26 mouse cellular contexts compared by ENCODE assay signal in genomic region chr4:137345112-137345511, GRCm38 (mm10). TPM values are rescaled to one million over a fixed set of nuclear protein-coding genes. Genes with fewer than 3 reads are reported as not detected.
A peak's percentile ranks its signal among the peaks of the same experiment; 100 is the strongest.
DNase-seq lines count a peak whose midpoint lies in the region; ATAC-seq and TF ChIP-seq lines count a peak whose summit lies in the region.
"Had no signal": no experiment of that assay in that cellular context is flagged by ENCODE, and none has a peak within 500 bp of the region (broad histone marks: within the 10 kb centered on the region; RNA-seq: fewer than 3 reads in every experiment).

No protein-coding gene starts in this region.

- H3K27me3 ChIP-seq in MEL (ENCODE audit: control insufficient read depth in 1 of 2, insufficient read depth in 2 of 2, low read length in 2 of 2) = no peaks in the 10 kb centered on the region
- H3K27me3 ChIP-seq in small intestine, adult 2 months (ENCODE audit: control insufficient read depth, insufficient read depth, low read length) = no peaks in the 10 kb centered on the region
- H3K27me3 ChIP-seq in intestine, embryonic 16.5 days (replicated peaks; ENCODE audit: control insufficient read depth, insufficient read depth, low read length) = no peaks in the 10 kb centered on the region
- no peaks in the 10 kb centered on the region for H3K27me3 ChIP-seq in midbrain, embryonic 15.5 days (replicated peaks)
- H3K27me3 ChIP-seq: CH12.LX; embryonic facial prominence, embryonic 15.5 days; forebrain, embryonic 15.5 days; heart, embryonic 13.5 days; hindbrain, embryonic 13.5 days; limb, embryonic 12.5 days; midbrain, embryonic 13.5 days had no signal

- intact Hi-C loops in left cerebral cortex, postnatal 14 days (cut with DNase I) = no loop called here

- TF ChIP-seq POLR2A in MEL (IDR thresholded peaks at IDR 0.05; ENCODE audit: control insufficient read depth in 1 of 2, insufficient read depth in 1 of 2, low read depth in 1 of 2, low read length in 2 of 2, poor library complexity in 1 of 2) = no peak
- no peak for TF ChIP-seq POLR2A in embryonic fibroblast, embryonic 13.5 days (IDR thresholded peaks at IDR 0.05; ENCODE audit: low read depth, low read length)
- TF ChIP-seq POLR2A in small intestine, adult 2 months (IDR thresholded peaks at IDR 0.05; ENCODE audit: low read depth, low read length) = no peak

- peaks cover 18 to 32% of the 10 kb centered on the region in 2 experiments for H3K4me1 ChIP-seq in MEL (ENCODE audit: control insufficient read depth in 1 of 2, insufficient read depth in 2 of 2, low read length in 2 of 2)
- H3K4me1 ChIP-seq in embryonic fibroblast, embryonic 13.5 days (ENCODE audit: control insufficient read depth, insufficient read depth, low read length) = peaks cover 23% of the 10 kb centered on the region
- peaks cover 22% of the 10 kb centered on the region; the same call in 1 of the 2 replicates for H3K4me1 ChIP-seq in small intestine, adult 2 months (ENCODE audit: control insufficient read depth, insufficient read depth, insufficient read length, low read length)
- 0 out of 2 replicates have a peak, but pooled peaks cover 9% of the 10 kb centered on the region for H3K4me1 ChIP-seq in intestine, embryonic 16.5 days (ENCODE audit: control insufficient read depth, insufficient read depth, low read length)
- H3K4me1 ChIP-seq in midbrain, embryonic 15.5 days = no peaks in the 10 kb centered on the region
- H3K4me1 ChIP-seq: limb, embryonic 12.5 days; midbrain, embryonic 13.5 days had no signal

- peak; percentile 61 for DNase-seq in CD4-positive helper T cell, adult 2 months (ENCODE audit: low read depth, low spot score)
- DNase-seq in MEL (ENCODE audit: low read depth, low spot score) = peak; percentile 60
- DNase-seq in left cerebral cortex, postnatal 14 days (ENCODE audit: low spot score in 2 of 2) = no peak
- DNase-seq: adrenal gland, postnatal 25 days; cerebellum, adult 9-10 months; gastrocnemius, postnatal 14 days; heart, adult 2 months; heart, postnatal 14 days; kidney, adult 9 months; kidney, postnatal 14 days; lung, postnatal 10 days had no signal

- no peak for TF ChIP-seq CTCF in MEL (IDR thresholded peaks at IDR 0.05 in 2 of 3, conservative IDR thresholded peaks at IDR 0.05 in 1 of 3; ENCODE audit: control insufficient read depth in 1 of 3, insufficient read depth in 1 of 3, low read depth in 2 of 3, low read length in 3 of 3, poor library complexity in 1 of 3, severe bottlenecking in 1 of 3)
- no peak for TF ChIP-seq CTCF in embryonic fibroblast, embryonic 13.5 days (IDR thresholded peaks at IDR 0.05; ENCODE audit: borderline replicate concordance, insufficient read depth, low read length)
- TF ChIP-seq CTCF in small intestine, adult 2 months (IDR thresholded peaks at IDR 0.05; ENCODE audit: extremely low read depth, insufficient read length, insufficient replicate concordance, low read depth, low read length) = no peak

- H3K9ac ChIP-seq in MEL (ENCODE audit: control insufficient read depth, low read depth, low read length, poor library complexity, severe bottlenecking) = no peak overlapping the region
- H3K9ac ChIP-seq in intestine, embryonic 16.5 days (ENCODE audit: low read depth, low read length) = no peak overlapping the region
- H3K9ac ChIP-seq in midbrain, embryonic 15.5 days = no peak overlapping the region
- H3K9ac ChIP-seq: embryonic facial prominence, embryonic 15.5 days; forebrain, embryonic 15.5 days; heart, embryonic 13.5 days; hindbrain, embryonic 13.5 days; limb, embryonic 12.5 days; liver, postnatal 0 days; midbrain, embryonic 13.5 days had no signal

- no peak for TF ChIP-seq EP300 in MEL (IDR thresholded peaks at IDR 0.05; ENCODE audit: low read depth in 1 of 2, low read length in 2 of 2)

- ATAC-seq in intestine, embryonic 16.5 days = no peak
- no peak for ATAC-seq in midbrain, embryonic 15.5 days (replicated peaks)
- ATAC-seq: forebrain, embryonic 15.5 days; midbrain, embryonic 13.5 days had no signal

- WGBS in small intestine, adult 2 months = 69% methylated on average over 2 of the region's 2 CpGs
- 83% methylated on average over 2 of the region's 2 CpGs for WGBS in intestine, embryonic 16.5 days
- WGBS in midbrain, embryonic 15.5 days = 88% methylated on average over 2 of the region's 2 CpGs

- H3K4me3 ChIP-seq in MEL (ENCODE audit: control insufficient read depth in 1 of 2, insufficient read depth in 1 of 2, low read depth in 2 of 2, low read length in 2 of 2) = no peak overlapping the region
- H3K4me3 ChIP-seq in embryonic fibroblast, embryonic 13.5 days (ENCODE audit: insufficient read depth, low read length) = no peak overlapping the region
- no peak overlapping the region for H3K4me3 ChIP-seq in small intestine, adult 2 months (ENCODE audit: low read depth, low read length)
- no peak overlapping the region for H3K4me3 ChIP-seq in intestine, embryonic 16.5 days (ENCODE audit: low read length)
- H3K4me3 ChIP-seq in midbrain, embryonic 15.5 days = no peak overlapping the region
- H3K4me3 ChIP-seq: embryonic facial prominence, embryonic 15.5 days; forebrain, embryonic 15.5 days; heart, adult 2 months; heart, embryonic 13.5 days; hindbrain, embryonic 13.5 days; limb, embryonic 12.5 days; midbrain, embryonic 13.5 days had no signal

- peak overlapping the region; percentile 34; the same call in 1 of the 2 replicates for H3K27ac ChIP-seq in MEL (ENCODE audit: control insufficient read depth, low read depth, low read length)
- peak overlapping the region; percentile 93 for H3K27ac ChIP-seq in embryonic fibroblast, embryonic 13.5 days (ENCODE audit: insufficient read depth, low read length)
- 0 out of 2 replicates have a peak overlapping the region, but pooled peaks have one; percentile 10 for H3K27ac ChIP-seq in small intestine, adult 2 months (ENCODE audit: insufficient read depth, low read depth, low read length)
- no peak overlapping the region for H3K27ac ChIP-seq in intestine, embryonic 16.5 days (ENCODE audit: low read length)
- no peak overlapping the region for H3K27ac ChIP-seq in midbrain, embryonic 15.5 days
- H3K27ac ChIP-seq: embryonic facial prominence, embryonic 15.5 days; forebrain, embryonic 15.5 days; heart, adult 2 months; heart, embryonic 13.5 days; hindbrain, embryonic 13.5 days; limb, embryonic 12.5 days; midbrain, embryonic 13.5 days; stomach, postnatal 0 days had no signal

- no peak for TF ChIP-seq RAD21 in MEL (IDR thresholded peaks at IDR 0.05; ENCODE audit: low read depth, low read length)

- H3K79me2 ChIP-seq in MEL (ENCODE audit: control insufficient read depth, insufficient read depth, low read length, poor library complexity) = peaks cover 67% of the 10 kb centered on the region

- no peaks in the 10 kb centered on the region for H3K9me3 ChIP-seq in MEL (replicated peaks; ENCODE audit: insufficient read depth, low read length)
- H3K9me3 ChIP-seq in intestine, embryonic 16.5 days (ENCODE audit: control insufficient read depth, low read length) = no peaks in the 10 kb centered on the region
- H3K9me3 ChIP-seq in midbrain, embryonic 15.5 days = no peaks in the 10 kb centered on the region
- H3K9me3 ChIP-seq: embryonic facial prominence, embryonic 15.5 days; forebrain, embryonic 15.5 days; G1E; heart, embryonic 13.5 days; hindbrain, embryonic 13.5 days; limb, embryonic 12.5 days; midbrain, embryonic 13.5 days had no signal

- H3K4me2 ChIP-seq in intestine, embryonic 16.5 days (ENCODE audit: low read depth, low read length) = no peak overlapping the region
- H3K4me2 ChIP-seq in midbrain, embryonic 15.5 days = no peak overlapping the region
- H3K4me2 ChIP-seq: embryonic facial prominence, embryonic 15.5 days; forebrain, embryonic 15.5 days; heart, embryonic 13.5 days; hindbrain, embryonic 13.5 days; limb, embryonic 12.5 days; liver, embryonic 11.5 days; midbrain, embryonic 13.5 days had no signal

- H3K36me3 ChIP-seq in MEL (ENCODE audit: control insufficient read depth in 1 of 2, insufficient read depth in 2 of 2, low read length in 2 of 2) = peaks cover 8 to 62% of the 10 kb centered on the region in 2 experiments
- peaks cover 13% of the 10 kb centered on the region for H3K36me3 ChIP-seq in small intestine, adult 2 months (ENCODE audit: control insufficient read depth, insufficient read depth, low read length)
- H3K36me3 ChIP-seq in intestine, embryonic 16.5 days (ENCODE audit: control insufficient read depth, insufficient read depth, low read length) = no peaks in the 10 kb centered on the region
- H3K36me3 ChIP-seq in midbrain, embryonic 15.5 days (replicated peaks) = no peaks in the 10 kb centered on the region
- H3K36me3 ChIP-seq: forebrain, embryonic 15.5 days; hindbrain, embryonic 13.5 days; midbrain, embryonic 13.5 days had no signal

TF ChIP-seq in MEL, 35 proteins besides CTCF, POLR2A, EP300 and RAD21:
- TF ChIP-seq MYB (IDR thresholded peaks at IDR 0.05; ENCODE audit: low read depth, low read length) = no peak
- TF ChIP-seq GABPA (IDR thresholded peaks at IDR 0.05; ENCODE audit: low read depth, low read length) = no peak
- TF ChIP-seq CHD2 (IDR thresholded peaks at IDR 0.05; ENCODE audit: low read length) = no peak
- no peak for TF ChIP-seq HCFC1 (IDR thresholded peaks at IDR 0.05; ENCODE audit: low read depth, low read length)
- TF ChIP-seq ZNF384 (IDR thresholded peaks at IDR 0.05; ENCODE audit: low read depth, low read length) = peak; percentile 83
- TF ChIP-seq SMC3 (IDR thresholded peaks at IDR 0.05; ENCODE audit: low read depth, low read length) = no peak
- TF ChIP-seq ETS1 (IDR thresholded peaks at IDR 0.05; ENCODE audit: low read depth, low read length) = peak; percentile 46; the same call in 1 of the 2 replicates
- no peak for TF ChIP-seq USF1 (IDR thresholded peaks at IDR 0.05; ENCODE audit: low read depth, low read length)
- no peak for TF ChIP-seq MEF2A (IDR thresholded peaks at IDR 0.05; ENCODE audit: extremely low read depth, insufficient replicate concordance, low read depth, low read length, poor library complexity, severe bottlenecking)
- TF ChIP-seq UBTF (IDR thresholded peaks at IDR 0.05; ENCODE audit: borderline replicate concordance, insufficient read depth, low read depth, low read length) = no peak
- 0 out of 2 replicates have a peak, but pooled peaks have one; percentile 11 for TF ChIP-seq TAL1 (IDR thresholded peaks at IDR 0.05; ENCODE audit: low read length)
- 0 out of 2 replicates have a peak, but pooled peaks have one; percentile 26 for TF ChIP-seq RCOR1 (IDR thresholded peaks at IDR 0.05; ENCODE audit: low read depth, low read length)
- TF ChIP-seq CHD1 (IDR thresholded peaks at IDR 0.05; ENCODE audit: low read depth, low read length) = no peak

RNA-seq across cellular contexts. Expression of gene Cdc42, which starts 12.4 kb away (rescaled TPM):
- 173 and 174 TPM in 2 replicates for total RNA-seq in MEL (2012; rRNA removed)
- 100 to 1,000 TPM; 117 to 203 TPM for polyA plus RNA-seq in MEL (2012; ENCODE audit: insufficient read depth in 1 of 2, insufficient read length in 2 of 2, low read depth in 1 of 2, low replicate concordance in 2 of 2, missing spikeins in 1 of 2)
- 576 and 580 TPM in 2 replicates for polyA plus RNA-seq in embryonic fibroblast, embryonic 13.5 days (2011; ENCODE audit: insufficient read length, low read depth, missing spikeins)
- 11.5 and 25.9 TPM in 2 replicates for polyA plus RNA-seq in small intestine, adult 2 months (2012; rRNA removed)
- 671 and 691 TPM in 2 replicates for polyA plus RNA-seq in intestine, embryonic 16.5 days (2015; fragmentation: Nextera tagmentation; extraction: Ambion mirVana)
- total RNA-seq in left cerebral cortex, postnatal 14 days (2021) = 100 to 1,000 TPM; 412 to 432 TPM
- polyA plus RNA-seq in midbrain, embryonic 15.5 days (2015; fragmentation: Nextera tagmentation; extraction: Ambion mirVana) = 902 and 940 TPM in 2 replicates

Comparison
In these comparisons a context has a peak if more than half of its experiments do, and no peak if none do; other contexts are left out.
1. DNase-seq: peak in CD4-positive helper T cell, adult 2 months (single experiment) and MEL (single experiment); none in left cerebral cortex, postnatal 14 days (0 of 2).
2. H3K27ac ChIP-seq: peak in MEL (single experiment), embryonic fibroblast, embryonic 13.5 days (single experiment) and small intestine, adult 2 months (single experiment); none in intestine, embryonic 16.5 days (single experiment) and midbrain, embryonic 15.5 days (single experiment).